8 mouse cellular contexts compared by ENCODE assay signal in the genomic region with DNA sequence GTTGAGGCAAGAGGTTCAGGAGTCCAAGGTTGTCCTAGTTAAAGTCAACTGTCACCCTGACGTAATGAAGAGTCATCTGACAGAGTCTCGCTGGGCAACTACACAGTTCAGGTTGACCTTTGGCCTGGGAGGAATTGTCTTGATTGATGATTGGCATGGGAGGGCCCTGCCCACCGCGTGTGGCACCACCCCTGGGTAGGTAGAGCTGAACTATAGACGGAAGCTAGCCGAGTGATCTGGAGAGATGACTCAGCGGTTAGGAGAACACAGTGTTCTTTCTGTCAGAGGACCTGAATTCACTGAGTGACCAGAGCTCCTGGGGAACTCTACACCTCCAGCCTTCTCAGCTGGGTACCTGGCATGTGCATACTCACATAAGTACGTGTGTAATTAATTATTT. TPM values are rescaled to one million over a fixed set of nuclear protein-coding genes. Genes with fewer than 3 reads are reported as not detected.
DNase-seq lines count a peak whose midpoint lies in the region; ATAC-seq and TF ChIP-seq lines count a peak whose summit lies in the region.
"Had no signal": no experiment of that assay in that cellular context is flagged by ENCODE, and none has a peak within 500 bp of the region (broad histone marks: within the 10 kb centered on the region; RNA-seq: fewer than 3 reads in every experiment).

No protein-coding gene starts in this region.

- DNase-seq in G1E (ENCODE audit: low spot score), result peak; percentile 66
- peak; percentile 85 to 95 for DNase-seq in kidney, postnatal 25 days
- DNase-seq in frontal cortex, postnatal 25 days (ENCODE audit: low spot score in 2 of 2), result no peak
- no peak for DNase-seq in cerebellum, adult 8-10 months

- peak overlapping the region; percentile 7; the same call in 1 of the 2 replicates for H3K4me3 ChIP-seq in G1E (ENCODE audit: low read depth, low read length)
- no peak overlapping the region for H3K4me3 ChIP-seq in bone marrow, adult 2 months (replicated peaks; ENCODE audit: control insufficient read depth, low read depth, low read length)
- H3K4me3 ChIP-seq in midbrain, embryonic 15.5 days, result no peak overlapping the region
- H3K4me3 ChIP-seq: forebrain, embryonic 13.5 days had no signal

- TF ChIP-seq CTCF in G1E (IDR thresholded peaks at IDR 0.05; ENCODE audit: low read depth, low read length), result no peak
- TF ChIP-seq CTCF in bone marrow, adult 2 months (IDR thresholded peaks at IDR 0.05; ENCODE audit: control insufficient read depth, insufficient read depth, low read length), result no peak

- H3K36me3 ChIP-seq in G1E (replicated peaks), result peaks cover 15% of the 10 kb centered on the region
- no peaks in the 10 kb centered on the region for H3K36me3 ChIP-seq in midbrain, embryonic 15.5 days (replicated peaks)

- peaks cover 13% of the 10 kb centered on the region; the same call in 1 of the 2 replicates for H3K27me3 ChIP-seq in G1E (ENCODE audit: insufficient read depth, low read length)
- no peaks in the 10 kb centered on the region for H3K27me3 ChIP-seq in midbrain, embryonic 15.5 days (replicated peaks)

- H3K4me1 ChIP-seq in G1E (ENCODE audit: insufficient read depth, low read depth, low read length), result peaks cover 71% of the 10 kb centered on the region
- H3K4me1 ChIP-seq in bone marrow, adult 2 months (ENCODE audit: control insufficient read depth, insufficient read depth, low read length), result peaks cover 7% of the 10 kb centered on the region
- H3K4me1 ChIP-seq in midbrain, embryonic 15.5 days, result peaks cover 27% of the 10 kb centered on the region

- ATAC-seq in G1E (ENCODE audit: extremely low read depth, insufficient number of reproducible peaks, low FRiP score, poor library complexity, severe bottlenecking), result peak; percentile 68
- ATAC-seq in megakaryocyte, adult 5-6 weeks (ENCODE audit: poor library complexity, severe bottlenecking), result peak; percentile 44
- ATAC-seq in midbrain, embryonic 15.5 days (replicated peaks), result no peak
- ATAC-seq: forebrain, embryonic 13.5 days had no signal

- TF ChIP-seq POLR2A in bone marrow, adult 2 months (IDR thresholded peaks at IDR 0.05; ENCODE audit: borderline replicate concordance, control insufficient read depth, low read depth, low read length), result no peak

- no peak overlapping the region for H3K9ac ChIP-seq in midbrain, embryonic 15.5 days
- H3K9ac ChIP-seq: forebrain, embryonic 13.5 days had no signal

- WGBS in bone marrow, adult 2 months, result 35% methylated on average over 8 of the region's 8 CpGs
- WGBS in midbrain, embryonic 15.5 days, result 21% methylated on average over 8 of the region's 8 CpGs

- no peaks in the 10 kb centered on the region for H3K9me3 ChIP-seq in G1E (replicated peaks)
- no peaks in the 10 kb centered on the region for H3K9me3 ChIP-seq in midbrain, embryonic 15.5 days
- H3K9me3 ChIP-seq: forebrain, embryonic 13.5 days had no signal

- peak overlapping the region; percentile 18; the same call in 1 of the 2 replicates for H3K27ac ChIP-seq in bone marrow, adult 2 months (ENCODE audit: control insufficient read depth, insufficient read depth, low read depth, low read length, poor library complexity)
- no peak overlapping the region for H3K27ac ChIP-seq in midbrain, embryonic 15.5 days
- H3K27ac ChIP-seq: forebrain, embryonic 13.5 days had no signal

- no peak overlapping the region for H3K4me2 ChIP-seq in midbrain, embryonic 15.5 days
- H3K4me2 ChIP-seq: forebrain, embryonic 13.5 days had no signal

RNA-seq across cellular contexts. Expression of gene Plk3, which starts 2.3 kb away (rescaled TPM):
- total RNA-seq in G1E (2014; fragmentation: Nextera tagmentation), result 1.4 and 1.9 TPM in 2 replicates
- total RNA-seq in G1E (2017), result 5.2 and 6.4 TPM in 2 replicates
- 4.4 and 6.0 TPM in 2 replicates for polyA plus RNA-seq in G1E (2012)
- polyA plus RNA-seq in bone marrow, adult 2 months (2011; ENCODE audit: insufficient read depth, insufficient read length, low replicate concordance, missing spikeins), result 3.1 and 7.8 TPM in 2 replicates
- 4.9 and 6.2 TPM in 2 replicates for total RNA-seq in megakaryocyte, adult 5-6 weeks (2015)
- 3.0 and 4.2 TPM in 2 replicates for total RNA-seq in megakaryocyte, adult 5-6 weeks (2017)
- polyA plus RNA-seq in midbrain, embryonic 15.5 days (2015; fragmentation: Nextera tagmentation; extraction: Ambion mirVana), result 19.1 and 19.3 TPM in 2 replicates

RNA-seq across cellular contexts. Expression of gene Tctex1d4, which starts 9.4 kb away (rescaled TPM):
- total RNA-seq in G1E (2014; fragmentation: Nextera tagmentation) (1.7 TPM in 1 of 2 replicates, not detected in the other), G1E (2017) (1.8 TPM in 2 replicates)
- 2.4 and 3.3 TPM in 2 replicates for polyA plus RNA-seq in G1E (2012)
- polyA plus RNA-seq in bone marrow, adult 2 months (2011; ENCODE audit: insufficient read depth, insufficient read length, low replicate concordance, missing spikeins), result not detected in 2 replicates
- total RNA-seq in megakaryocyte, adult 5-6 weeks (2015), result 2.1 TPM in 1 of 2 replicates, not detected in the other
- 0.53 and 2.8 TPM in 2 replicates for total RNA-seq in megakaryocyte, adult 5-6 weeks (2017)
- 0.42 TPM in 1 of 2 replicates, not detected in the other for polyA plus RNA-seq in midbrain, embryonic 15.5 days (2015; fragmentation: Nextera tagmentation; extraction: Ambion mirVana)
- polyA plus RNA-seq: forebrain, embryonic 13.5 days had no signal

RNA-seq across cellular contexts. Expression of gene Btbd19, which starts 10.5 kb away (rescaled TPM):
- total RNA-seq in G1E (2014; fragmentation: Nextera tagmentation) (34.6 and 46.3 TPM in 2 replicates), G1E (2017) (12.3 and 12.8 TPM in 2 replicates)
- polyA plus RNA-seq in G1E (2012), result 20.0 and 33.5 TPM in 2 replicates
- 2.9 and 7.0 TPM in 2 replicates for polyA plus RNA-seq in bone marrow, adult 2 months (2011; ENCODE audit: insufficient read depth, insufficient read length, low replicate concordance, missing spikeins)
- 5.3 and 5.9 TPM in 2 replicates for total RNA-seq in megakaryocyte, adult 5-6 weeks (2015)
- 10.4 and 11.1 TPM in 2 replicates for total RNA-seq in megakaryocyte, adult 5-6 weeks (2017)
- polyA plus RNA-seq in midbrain, embryonic 15.5 days (2015; fragmentation: Nextera tagmentation; extraction: Ambion mirVana), result 3.9 and 4.3 TPM in 2 replicates

RNA-seq across cellular contexts. Expression of gene Rps8, which starts 20.0 kb away (rescaled TPM):
- total RNA-seq in G1E (2014; fragmentation: Nextera tagmentation) (2,089 and 2,273 TPM in 2 replicates), G1E (2017) (1,736 TPM in 2 replicates)
- polyA plus RNA-seq in G1E (2012), result 2,887 and 5,494 TPM in 2 replicates
- 2,334 and 3,425 TPM in 2 replicates for polyA plus RNA-seq in bone marrow, adult 2 months (2011; ENCODE audit: insufficient read depth, insufficient read length, low replicate concordance, missing spikeins)
- total RNA-seq in megakaryocyte, adult 5-6 weeks (2015), result 2,618 and 2,625 TPM in 2 replicates
- 984 and 1,065 TPM in 2 replicates for total RNA-seq in megakaryocyte, adult 5-6 weeks (2017)
- polyA plus RNA-seq in midbrain, embryonic 15.5 days (2015; fragmentation: Nextera tagmentation; extraction: Ambion mirVana), result 430 and 431 TPM in 2 replicates

RNA-seq across cellular contexts. Expression of gene Ptch2, which starts 40.2 kb away (rescaled TPM):
- 3.3 TPM in 1 of 2 replicates, not detected in the other for total RNA-seq in G1E (2014; fragmentation: Nextera tagmentation)
- 0.38 TPM in 1 of 2 replicates, not detected in the other for total RNA-seq in G1E (2017)
- not detected in 2 replicates for polyA plus RNA-seq in G1E (2012)
- polyA plus RNA-seq in bone marrow, adult 2 months (2011; ENCODE audit: insufficient read depth, insufficient read length, low replicate concordance, missing spikeins), result 1.5 and 2.8 TPM in 2 replicates
- 0.13 and 0.34 TPM in 2 replicates for total RNA-seq in megakaryocyte, adult 5-6 weeks (2015)
- 0.08 and 0.11 TPM in 2 replicates for total RNA-seq in megakaryocyte, adult 5-6 weeks (2017)
- 7.7 and 9.0 TPM in 2 replicates for polyA plus RNA-seq in midbrain, embryonic 15.5 days (2015; fragmentation: Nextera tagmentation; extraction: Ambion mirVana)

Comparison
In these comparisons a context has a peak if more than half of its experiments do, and no peak if none do; other contexts are left out.
1. DNase-seq: peak in G1E (single experiment) and kidney, postnatal 25 days (2 of 2); none in frontal cortex, postnatal 25 days (0 of 2) and cerebellum, adult 8-10 months (single experiment).